Mouse (Mus musculus): Measurements from ENCODE around the gene Sf1. TPM values are rescaled to one million over a fixed set of nuclear protein-coding genes. Genes with fewer than 3 reads are reported as not detected.

The Sf1 gene
- polyA plus RNA-seq, 1 experiment, result 365 TPM

DNA sequence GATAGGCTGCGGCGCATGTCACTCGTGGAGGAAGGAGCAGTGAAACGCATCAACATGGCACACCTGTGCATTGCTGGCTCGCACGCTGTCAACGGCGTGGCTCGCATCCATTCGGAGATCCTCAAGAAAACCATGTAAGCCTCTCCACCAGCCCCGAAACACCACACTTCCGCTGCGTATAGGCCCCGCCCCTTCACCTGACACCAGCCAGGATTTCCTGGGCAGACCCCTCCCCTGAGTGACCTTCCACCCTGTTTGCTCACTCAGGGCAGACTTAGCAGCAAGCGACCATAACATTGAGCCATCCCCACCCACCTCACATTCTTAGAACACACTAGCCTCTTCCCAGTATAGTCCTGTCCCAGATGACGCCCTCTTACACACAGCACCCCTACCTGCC lies 26.3 kb downstream of the Sf1 start:
- no peaks in the 10 kb centered on the region for H3K36me3 ChIP-seq (ENCODE audit: control insufficient read depth, insufficient read depth, low read length)
- peak; percentile 69 for DNase-seq

DNA sequence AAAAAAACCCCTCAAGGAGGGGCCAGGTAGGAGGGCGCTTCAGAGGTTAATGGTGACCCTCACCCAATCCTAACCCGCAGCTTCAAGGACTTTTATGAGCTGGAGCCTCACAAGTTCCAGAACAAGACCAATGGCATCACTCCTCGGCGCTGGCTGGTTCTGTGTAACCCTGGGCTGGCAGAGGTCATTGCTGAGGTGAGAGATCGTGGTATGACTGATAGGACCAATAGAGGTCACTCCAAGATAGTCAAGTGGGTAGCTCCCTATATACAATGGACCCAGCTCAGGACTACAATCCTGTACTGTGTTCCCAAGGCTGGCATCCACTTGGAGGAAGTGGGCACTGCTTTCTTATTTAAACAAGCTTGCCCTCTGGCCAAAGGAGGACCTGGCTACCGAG lies 26.8 kb downstream of the Sf1 start:
- DNase-seq, result no peak
- no peaks in the 10 kb centered on the region for H3K36me3 ChIP-seq (ENCODE audit: control insufficient read depth, insufficient read depth, low read length)
- H3K27me3 ChIP-seq (ENCODE audit: control insufficient read depth, insufficient read depth, low read length), result no peaks in the 10 kb centered on the region
- H3K4me1 ChIP-seq (replicated peaks; ENCODE audit: control insufficient read depth, insufficient read depth, low read length), result peaks cover 18% of the 10 kb centered on the region
- no peak overlapping the region for H3K4me3 ChIP-seq (ENCODE audit: control insufficient read depth, insufficient read depth, low read length)
- no peak for TF ChIP-seq POLR2A (IDR thresholded peaks at IDR 0.05; ENCODE audit: control insufficient read depth, extremely low read depth, insufficient read depth, low read length, poor library complexity)
- no peak for TF ChIP-seq CTCF (IDR thresholded peaks at IDR 0.05; ENCODE audit: borderline replicate concordance, control insufficient read depth, extremely low read depth, insufficient read depth, low read length, poor library complexity)
- WGBS, result 88% methylated on average over 6 of the region's 6 CpGs
- no peak overlapping the region for H3K27ac ChIP-seq (ENCODE audit: control insufficient read depth, insufficient read depth, low read length)

More for the DNA sequence above, 26.3 kb downstream of the Sf1 start:
- WGBS, result 11% methylated on average over 16 of the region's 16 CpGs
- H3K4me3 ChIP-seq (ENCODE audit: control insufficient read depth, insufficient read depth, low read length), result peak overlapping the region; percentile 29
- TF ChIP-seq POLR2A (IDR thresholded peaks at IDR 0.05; ENCODE audit: control insufficient read depth, extremely low read depth, insufficient read depth, low read length, poor library complexity) (no peak), CTCF (IDR thresholded peaks at IDR 0.05; ENCODE audit: borderline replicate concordance, control insufficient read depth, extremely low read depth, insufficient read depth, low read length, poor library complexity) (no peak)
- H3K4me1 ChIP-seq (replicated peaks; ENCODE audit: control insufficient read depth, insufficient read depth, low read length), result peaks cover 18% of the 10 kb centered on the region
- H3K27ac ChIP-seq (ENCODE audit: control insufficient read depth, insufficient read depth, low read length), result no peak overlapping the region
- no peaks in the 10 kb centered on the region for H3K27me3 ChIP-seq (ENCODE audit: control insufficient read depth, insufficient read depth, low read length)

DNA sequence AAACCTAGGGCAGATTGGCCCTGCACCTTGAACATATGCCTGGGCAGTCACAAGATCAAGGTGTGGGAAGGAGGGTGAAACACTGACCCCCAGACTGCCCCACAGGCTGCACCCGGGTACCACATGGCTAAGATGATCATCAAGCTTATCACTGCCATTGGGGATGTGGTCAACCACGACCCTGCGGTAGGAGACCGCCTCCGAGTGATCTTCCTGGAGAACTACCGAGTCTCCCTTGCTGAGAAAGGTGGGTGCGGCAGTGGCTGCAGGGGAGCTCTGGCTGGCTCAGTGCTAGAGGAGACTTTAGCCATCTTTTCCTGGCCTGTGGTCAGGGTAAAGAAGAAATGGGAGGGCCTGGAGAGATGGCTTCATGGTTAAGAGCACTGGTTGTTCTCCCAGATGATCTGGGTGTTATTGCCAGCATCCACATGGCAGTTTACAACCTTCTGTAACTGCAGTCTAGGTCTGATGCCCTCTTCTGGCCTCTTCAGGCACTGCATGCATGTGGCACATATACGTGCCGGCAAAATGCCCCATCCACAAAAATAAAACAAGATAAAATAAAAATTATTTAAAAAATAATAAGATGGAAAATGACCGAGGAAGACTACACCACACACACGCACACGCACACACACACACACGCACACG lies 29.4 kb downstream of the Sf1 start:
- no peak for DNase-seq

DNA sequence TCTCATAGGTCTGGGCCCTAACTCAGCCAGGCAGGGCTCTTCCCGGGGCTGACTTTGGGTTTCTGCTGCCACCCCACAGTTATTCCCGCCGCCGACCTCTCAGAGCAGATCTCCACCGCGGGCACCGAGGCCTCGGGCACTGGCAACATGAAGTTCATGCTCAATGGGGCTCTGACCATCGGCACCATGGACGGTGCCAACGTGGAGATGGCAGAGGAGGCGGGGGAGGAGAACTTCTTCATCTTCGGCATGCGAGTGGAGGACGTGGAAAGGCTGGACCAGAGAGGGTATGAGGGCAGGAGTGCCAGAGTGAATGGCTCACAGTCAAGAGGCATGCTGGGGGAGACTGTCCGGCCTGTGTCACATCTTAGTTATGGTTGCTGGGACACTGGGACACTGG lies 30.1 kb downstream of the Sf1 start:
- Histone ChIP-seq H3K4me1 (replicated peaks; ENCODE audit: control insufficient read depth, insufficient read depth, low read length) (peaks cover 31% of the 10 kb centered on the region), H3K27ac (ENCODE audit: control insufficient read depth, insufficient read depth, low read length) (no peak overlapping the region), H3K4me3 (ENCODE audit: control insufficient read depth, insufficient read depth, low read length) (no peak overlapping the region), H3K27me3 (ENCODE audit: control insufficient read depth, insufficient read depth, low read length) (no peaks in the 10 kb centered on the region), H3K36me3 (ENCODE audit: control insufficient read depth, insufficient read depth, low read length) (no peaks in the 10 kb centered on the region)
- 94% methylated on average over 16 of the region's 16 CpGs for WGBS
- no peak for DNase-seq
- TF ChIP-seq CTCF (IDR thresholded peaks at IDR 0.05; ENCODE audit: borderline replicate concordance, control insufficient read depth, extremely low read depth, insufficient read depth, low read length, poor library complexity) (no peak), POLR2A (IDR thresholded peaks at IDR 0.05; ENCODE audit: control insufficient read depth, extremely low read depth, insufficient read depth, low read length, poor library complexity) (no peak)

More for the DNA sequence above, 29.4 kb downstream of the Sf1 start:
- Histone ChIP-seq H3K4me3 (ENCODE audit: control insufficient read depth, insufficient read depth, low read length) (no peak overlapping the region), H3K4me1 (replicated peaks; ENCODE audit: control insufficient read depth, insufficient read depth, low read length) (peaks cover 30% of the 10 kb centered on the region), H3K27ac (ENCODE audit: control insufficient read depth, insufficient read depth, low read length) (no peak overlapping the region), H3K36me3 (ENCODE audit: control insufficient read depth, insufficient read depth, low read length) (no peaks in the 10 kb centered on the region), H3K27me3 (ENCODE audit: control insufficient read depth, insufficient read depth, low read length) (no peaks in the 10 kb centered on the region)
- TF ChIP-seq POLR2A (IDR thresholded peaks at IDR 0.05; ENCODE audit: control insufficient read depth, extremely low read depth, insufficient read depth, low read length, poor library complexity) (no peak), CTCF (IDR thresholded peaks at IDR 0.05; ENCODE audit: borderline replicate concordance, control insufficient read depth, extremely low read depth, insufficient read depth, low read length, poor library complexity) (no peak)
- 58% methylated on average over 14 of the region's 14 CpGs for whole genome bisulfite sequencing

DNA sequence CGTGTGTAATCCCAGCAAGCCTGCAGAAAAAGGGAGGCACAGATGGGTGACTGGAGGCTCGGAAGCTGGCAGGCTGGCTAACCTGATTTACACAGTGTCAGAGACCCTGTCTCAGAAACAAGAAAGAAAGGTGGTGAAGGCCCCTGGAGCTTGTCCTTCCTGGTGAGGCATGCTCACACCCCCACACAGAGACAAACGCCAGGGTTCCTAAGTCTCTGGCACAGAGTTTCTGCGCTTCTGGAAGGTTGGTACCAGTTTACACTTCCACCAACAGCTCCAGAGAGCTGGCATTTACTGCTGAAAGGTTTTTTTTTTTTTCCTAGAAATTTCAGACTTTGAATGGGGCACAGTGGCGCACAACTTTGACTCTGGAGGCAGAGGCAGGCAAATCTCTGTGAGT lies 32.7 kb downstream of the Sf1 start:
- no peak for TF ChIP-seq CTCF (IDR thresholded peaks at IDR 0.05; ENCODE audit: borderline replicate concordance, control insufficient read depth, extremely low read depth, insufficient read depth, low read length, poor library complexity)
- no peak for TF ChIP-seq POLR2A (IDR thresholded peaks at IDR 0.05; ENCODE audit: control insufficient read depth, extremely low read depth, insufficient read depth, low read length, poor library complexity)
- WGBS, result 99% methylated on average over 5 of the region's 5 CpGs
- no peaks in the 10 kb centered on the region for H3K36me3 ChIP-seq (ENCODE audit: control insufficient read depth, insufficient read depth, low read length)
- DNase-seq, result no peak
- peaks cover 26% of the 10 kb centered on the region for H3K4me1 ChIP-seq (replicated peaks; ENCODE audit: control insufficient read depth, insufficient read depth, low read length)
- no peaks in the 10 kb centered on the region for H3K27me3 ChIP-seq (ENCODE audit: control insufficient read depth, insufficient read depth, low read length)
- no peak overlapping the region for H3K27ac ChIP-seq (ENCODE audit: control insufficient read depth, insufficient read depth, low read length)
- H3K4me3 ChIP-seq (ENCODE audit: control insufficient read depth, insufficient read depth, low read length), result no peak overlapping the region

DNA sequence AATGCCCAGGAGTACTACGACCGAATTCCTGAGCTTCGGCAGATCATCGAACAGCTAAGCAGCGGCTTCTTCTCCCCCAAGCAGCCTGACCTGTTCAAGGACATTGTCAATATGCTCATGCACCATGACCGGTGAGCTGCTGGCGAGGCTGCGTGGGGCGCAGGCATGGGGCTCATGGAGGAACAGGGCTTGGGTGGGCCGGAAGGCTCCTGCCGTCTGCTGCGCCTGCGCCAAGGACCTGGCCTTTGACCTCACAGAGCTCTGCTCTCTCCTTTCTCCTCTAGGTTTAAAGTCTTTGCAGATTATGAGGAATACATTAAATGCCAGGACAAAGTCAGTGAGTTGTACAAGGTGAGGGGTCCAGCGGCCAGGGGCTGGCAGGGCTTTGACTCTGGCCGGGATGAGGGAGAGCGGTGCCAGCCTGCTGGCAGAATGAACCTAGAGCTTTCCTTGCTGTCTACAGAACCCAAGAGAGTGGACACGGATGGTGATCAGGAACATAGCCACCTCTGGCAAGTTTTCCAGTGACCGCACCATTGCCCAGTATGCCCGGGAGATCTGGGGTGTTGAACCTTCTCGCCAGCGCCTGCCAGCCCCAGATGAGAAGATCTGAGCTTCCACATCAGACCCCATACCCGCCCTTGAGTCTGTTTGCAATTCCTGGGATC lies 34.2 kb downstream of the Sf1 start:
- 81% methylated on average over 22 of the region's 22 CpGs for WGBS
- DNase-seq, result no peak
- TF ChIP-seq POLR2A (IDR thresholded peaks at IDR 0.05; ENCODE audit: control insufficient read depth, extremely low read depth, insufficient read depth, low read length, poor library complexity) (no peak), CTCF (IDR thresholded peaks at IDR 0.05; ENCODE audit: borderline replicate concordance, control insufficient read depth, extremely low read depth, insufficient read depth, low read length, poor library complexity) (no peak)
- peaks cover 36% of the 10 kb centered on the region for H3K4me1 ChIP-seq (replicated peaks; ENCODE audit: control insufficient read depth, insufficient read depth, low read length)
- peak overlapping the region; percentile 25 for H3K4me3 ChIP-seq (ENCODE audit: control insufficient read depth, insufficient read depth, low read length)
- no peaks in the 10 kb centered on the region for H3K36me3 ChIP-seq (ENCODE audit: control insufficient read depth, insufficient read depth, low read length)
- peak overlapping the region; percentile 84 for H3K27ac ChIP-seq (ENCODE audit: control insufficient read depth, insufficient read depth, low read length)
- no peaks in the 10 kb centered on the region for H3K27me3 ChIP-seq (ENCODE audit: control insufficient read depth, insufficient read depth, low read length)

All from thymus, adult 2 months (tissue).